Mouse (Mus musculus): ENCODE measurements around the gene Fuk. TPM values are rescaled to one million over a fixed set of nuclear protein-coding genes. Genes with fewer than 3 reads are reported as not detected.
A peak's percentile ranks its signal among the peaks of the same experiment; 100 is the strongest.

Fuk gene
- polyA plus RNA-seq, 1 experiment from 2014 or later, result 10.4 TPM

- Histone ChIP-seq H3K4me3 (ENCODE audit: low read length) (no peak overlapping the region), H3K9me3 (ENCODE audit: control insufficient read depth, low read length) (no peaks in the 10 kb centered on the region), H3K27ac (ENCODE audit: low read depth, low read length) (no peak overlapping the region), H3K4me1 (ENCODE audit: control insufficient read depth, insufficient read depth, low read length) (no peaks in the 10 kb centered on the region), H3K36me3 (ENCODE audit: control insufficient read depth, insufficient read depth, low read length) (no peaks in the 10 kb centered on the region), H3K4me2 (replicated peaks; ENCODE audit: low read depth, low read length) (no peak overlapping the region), H3K9ac (ENCODE audit: low read depth, low read length) (no peak overlapping the region), H3K27me3 (ENCODE audit: control insufficient read depth, insufficient read depth, low read length) (no peaks in the 10 kb centered on the region)
- 92% methylated on average over 1 of the region's 1 CpGs for WGBS
- no peak for ATAC-seq (ENCODE audit: low FRiP score, low TSS enrichment)
Observed at GRCm38 (mm10) chr8:110906682-110907081, 4.4 kb upstream of the Fuk start.

GRCm38 (mm10) chr8:110905404-110905803 is 3.1 kb upstream of the Fuk start:
- Histone ChIP-seq H3K9ac (ENCODE audit: low read depth, low read length) (no peak overlapping the region), H3K36me3 (ENCODE audit: control insufficient read depth, insufficient read depth, low read length) (no peaks in the 10 kb centered on the region), H3K27ac (ENCODE audit: low read depth, low read length) (no peak overlapping the region), H3K4me1 (ENCODE audit: control insufficient read depth, insufficient read depth, low read length) (no peaks in the 10 kb centered on the region), H3K27me3 (ENCODE audit: control insufficient read depth, insufficient read depth, low read length) (no peaks in the 10 kb centered on the region), H3K4me3 (ENCODE audit: low read length) (no peak overlapping the region), H3K9me3 (ENCODE audit: control insufficient read depth, low read length) (no peaks in the 10 kb centered on the region), H3K4me2 (replicated peaks; ENCODE audit: low read depth, low read length) (no peak overlapping the region)
- ATAC-seq (ENCODE audit: low FRiP score, low TSS enrichment), result no peak
- WGBS, result 88% methylated on average over 6 of the region's 6 CpGs

- H3K4me1 ChIP-seq (ENCODE audit: control insufficient read depth, insufficient read depth, low read length), result no peaks in the 10 kb centered on the region
- H3K9ac ChIP-seq (ENCODE audit: low read depth, low read length), result peak overlapping the region; percentile 68; the same call in 1 of the 2 replicates
- H3K36me3 ChIP-seq (ENCODE audit: control insufficient read depth, insufficient read depth, low read length), result no peaks in the 10 kb centered on the region
- H3K27me3 ChIP-seq (ENCODE audit: control insufficient read depth, insufficient read depth, low read length), result no peaks in the 10 kb centered on the region
- no peak overlapping the region for H3K27ac ChIP-seq (ENCODE audit: low read depth, low read length)
- no peak for ATAC-seq (ENCODE audit: low FRiP score, low TSS enrichment)
- 63% methylated on average over 2 of the region's 2 CpGs for WGBS
- peak overlapping the region; percentile 61 for H3K4me3 ChIP-seq (ENCODE audit: low read length)
- no peaks in the 10 kb centered on the region for H3K9me3 ChIP-seq (ENCODE audit: control insufficient read depth, low read length)
- peak overlapping the region; percentile 52; the same call in 1 of the 2 replicates for H3K4me2 ChIP-seq (replicated peaks; ENCODE audit: low read depth, low read length)
Observed at GRCm38 (mm10) chr8:110902579-110902965, 284 bp upstream of the Fuk start.

- H3K27me3 ChIP-seq (ENCODE audit: control insufficient read depth, insufficient read depth, low read length), result no peaks in the 10 kb centered on the region
- H3K36me3 ChIP-seq (ENCODE audit: control insufficient read depth, insufficient read depth, low read length), result no peaks in the 10 kb centered on the region
- WGBS, result 66% methylated on average over 3 of the region's 3 CpGs
- H3K4me2 ChIP-seq (replicated peaks; ENCODE audit: low read depth, low read length), result no peak overlapping the region
- H3K9ac ChIP-seq (ENCODE audit: low read depth, low read length), result no peak overlapping the region
- no peaks in the 10 kb centered on the region for H3K4me1 ChIP-seq (ENCODE audit: control insufficient read depth, insufficient read depth, low read length)
- no peak overlapping the region for H3K27ac ChIP-seq (ENCODE audit: low read depth, low read length)
- no peaks in the 10 kb centered on the region for H3K9me3 ChIP-seq (ENCODE audit: control insufficient read depth, low read length)
- no peak for ATAC-seq (ENCODE audit: low FRiP score, low TSS enrichment)
- no peak overlapping the region for H3K4me3 ChIP-seq (ENCODE audit: low read length)
Observed at GRCm38 (mm10) chr8:110901056-110901455, 1.2 kb downstream of the Fuk start.

GRCm38 (mm10) chr8:110897495-110897894 is 4.8 kb downstream of the Fuk start:
- Histone ChIP-seq H3K9ac (ENCODE audit: low read depth, low read length) (no peak overlapping the region), H3K9me3 (ENCODE audit: control insufficient read depth, low read length) (no peaks in the 10 kb centered on the region), H3K4me2 (replicated peaks; ENCODE audit: low read depth, low read length) (no peak overlapping the region), H3K27ac (ENCODE audit: low read depth, low read length) (no peak overlapping the region), H3K4me3 (ENCODE audit: low read length) (no peak overlapping the region), H3K27me3 (ENCODE audit: control insufficient read depth, insufficient read depth, low read length) (no peaks in the 10 kb centered on the region), H3K36me3 (ENCODE audit: control insufficient read depth, insufficient read depth, low read length) (peaks cover 2% of the 10 kb centered on the region; the same call in 1 of the 2 replicates), H3K4me1 (ENCODE audit: control insufficient read depth, insufficient read depth, low read length) (no peaks in the 10 kb centered on the region)
- no peak for ATAC-seq (ENCODE audit: low FRiP score, low TSS enrichment)
- WGBS, result 94% methylated on average over 6 of the region's 6 CpGs

- Histone ChIP-seq H3K4me1 (ENCODE audit: control insufficient read depth, insufficient read depth, low read length) (no peaks in the 10 kb centered on the region), H3K9ac (ENCODE audit: low read depth, low read length) (no peak overlapping the region), H3K9me3 (ENCODE audit: control insufficient read depth, low read length) (no peaks in the 10 kb centered on the region), H3K4me2 (replicated peaks; ENCODE audit: low read depth, low read length) (no peak overlapping the region), H3K4me3 (ENCODE audit: low read length) (no peak overlapping the region), H3K36me3 (ENCODE audit: control insufficient read depth, insufficient read depth, low read length) (peaks cover 2% of the 10 kb centered on the region; the same call in 1 of the 2 replicates), H3K27ac (ENCODE audit: low read depth, low read length) (no peak overlapping the region), H3K27me3 (ENCODE audit: control insufficient read depth, insufficient read depth, low read length) (no peaks in the 10 kb centered on the region)
- ATAC-seq (ENCODE audit: low FRiP score, low TSS enrichment), result no peak
- 94% methylated on average over 13 of the region's 13 CpGs for WGBS
Observed at GRCm38 (mm10) chr8:110895812-110896211, 6.5 kb downstream of the Fuk start.

GRCm38 (mm10) chr8:110895254-110895653 is 7.0 kb downstream of the Fuk start:
- no peak overlapping the region for H3K9ac ChIP-seq (ENCODE audit: low read depth, low read length)
- no peaks in the 10 kb centered on the region for H3K4me1 ChIP-seq (ENCODE audit: control insufficient read depth, insufficient read depth, low read length)
- no peak overlapping the region for H3K4me3 ChIP-seq (ENCODE audit: low read length)
- no peak overlapping the region for H3K4me2 ChIP-seq (replicated peaks; ENCODE audit: low read depth, low read length)
- no peak for ATAC-seq (ENCODE audit: low FRiP score, low TSS enrichment)
- H3K9me3 ChIP-seq (ENCODE audit: control insufficient read depth, low read length), result no peaks in the 10 kb centered on the region
- 80% methylated on average over 9 of the region's 9 CpGs for WGBS
- no peaks in the 10 kb centered on the region for H3K27me3 ChIP-seq (ENCODE audit: control insufficient read depth, insufficient read depth, low read length)
- H3K36me3 ChIP-seq (ENCODE audit: control insufficient read depth, insufficient read depth, low read length), result peaks cover 2% of the 10 kb centered on the region; the same call in 1 of the 2 replicates
- no peak overlapping the region for H3K27ac ChIP-seq (ENCODE audit: low read depth, low read length)

- ATAC-seq (ENCODE audit: low FRiP score, low TSS enrichment), result no peak
- Histone ChIP-seq H3K4me2 (replicated peaks; ENCODE audit: low read depth, low read length) (no peak overlapping the region), H3K27ac (ENCODE audit: low read depth, low read length) (no peak overlapping the region), H3K9ac (ENCODE audit: low read depth, low read length) (no peak overlapping the region), H3K27me3 (ENCODE audit: control insufficient read depth, insufficient read depth, low read length) (no peaks in the 10 kb centered on the region), H3K4me3 (ENCODE audit: low read length) (no peak overlapping the region), H3K36me3 (ENCODE audit: control insufficient read depth, insufficient read depth, low read length) (peaks cover 2% of the 10 kb centered on the region; the same call in 1 of the 2 replicates), H3K9me3 (ENCODE audit: control insufficient read depth, low read length) (no peaks in the 10 kb centered on the region), H3K4me1 (ENCODE audit: control insufficient read depth, insufficient read depth, low read length) (no peaks in the 10 kb centered on the region)
- 85% methylated on average over 10 of the region's 10 CpGs for WGBS
Observed at GRCm38 (mm10) chr8:110894851-110895250, 7.4 kb downstream of the Fuk start.

- WGBS, result 89% methylated on average over 2 of the region's 2 CpGs
- H3K27ac ChIP-seq (ENCODE audit: low read depth, low read length), result no peak overlapping the region
- H3K9me3 ChIP-seq (ENCODE audit: control insufficient read depth, low read length), result no peaks in the 10 kb centered on the region
- no peak overlapping the region for H3K4me2 ChIP-seq (replicated peaks; ENCODE audit: low read depth, low read length)
- H3K4me3 ChIP-seq (ENCODE audit: low read length), result no peak overlapping the region
- H3K4me1 ChIP-seq (ENCODE audit: control insufficient read depth, insufficient read depth, low read length), result no peaks in the 10 kb centered on the region
- H3K36me3 ChIP-seq (ENCODE audit: control insufficient read depth, insufficient read depth, low read length), result peaks cover 10% of the 10 kb centered on the region
- ATAC-seq (ENCODE audit: low FRiP score, low TSS enrichment), result no peak
- H3K9ac ChIP-seq (ENCODE audit: low read depth, low read length), result no peak overlapping the region
- H3K27me3 ChIP-seq (ENCODE audit: control insufficient read depth, insufficient read depth, low read length), result no peaks in the 10 kb centered on the region
Observed at GRCm38 (mm10) chr8:110892913-110893312, 9.4 kb downstream of the Fuk start.
